Mouse (Mus musculus) G1E (cell line): ENCODE data around the gene C2cd4b. TPM values are rescaled to one million over a fixed set of nuclear protein-coding genes. Genes with fewer than 3 reads are reported as not detected.

Source experiments
- ATAC-seq: 2 replicates; pipeline ENCODE4 v1.8.0; 2016; ENCODE audit warnings: mild to moderate bottlenecking; ENCODE audit not compliant: insufficient number of reproducible peaks, poor library complexity, low FRiP score, severe bottlenecking; ENCODE audit errors: extremely low read depth
- DNase-seq: peaks from one replicate; pipeline ENCODE4 v3.0.0; 2012; ENCODE audit warnings: low spot score
- H3K27me3 ChIP-seq: 2 replicates; pipeline ENCODE4 v1.6.1; 2012; ENCODE audit warnings: mild to moderate bottlenecking, low read length, inconsistent platforms; ENCODE audit not compliant: insufficient read depth
- H3K36me3 ChIP-seq: replicated peaks from 2 replicates; pipeline ENCODE3; 2012; ENCODE audit warnings: mild to moderate bottlenecking, inconsistent platforms
- H3K4me1 ChIP-seq: 2 replicates; pipeline ENCODE4 v1.6.1; 2012; ENCODE audit warnings: low read depth, low read length, inconsistent platforms, mixed read lengths; ENCODE audit not compliant: insufficient read depth
- H3K4me3 ChIP-seq: 2 replicates; pipeline ENCODE4 v1.5.1; 2012; ENCODE audit warnings: low read depth, mild to moderate bottlenecking, inconsistent platforms, low read length, moderate library complexity, mixed read lengths
- H3K9me3 ChIP-seq: replicated peaks from 2 replicates; pipeline ENCODE4 v1.6.1; 2012; ENCODE audit warnings: inconsistent platforms
- CTCF ChIP-seq: IDR thresholded peaks from 2 replicates; pipeline ENCODE4 v1.5.1; 2012; ENCODE audit warnings: low read depth, low read length, inconsistent platforms, mixed read lengths
- GATA1 ChIP-seq: IDR thresholded peaks from 2 replicates; pipeline ENCODE4 v1.6.1; 2012; ENCODE audit warnings: borderline replicate concordance, low read length, inconsistent platforms, mixed read lengths
- GATA2 ChIP-seq: IDR thresholded peaks from 2 replicates; pipeline ENCODE4 v1.6.1; 2012; ENCODE audit warnings: low read depth, low read length, inconsistent platforms, borderline replicate concordance
- POLR2AphosphoS5 ChIP-seq: IDR thresholded peaks from 2 replicates; pipeline ENCODE4 v1.6.1; 2012; ENCODE audit warnings: low read depth, low read length, inconsistent platforms; ENCODE audit not compliant: insufficient replicate concordance
- TAL1 ChIP-seq: conservative IDR thresholded peaks from 2 replicates; pipeline ENCODE4 v1.6.1; 2012; ENCODE audit warnings: low read depth, low read length, inconsistent platforms, mixed read lengths
- polyA plus RNA-seq: library from polyadenylated mRNA; stranded (reverse); fragments of >175 nt; gene quantifications from 2 replicates; pipeline ENCODE4 v1.2.3, GENCODE M21; 2012
- total RNA-seq, 2 experiments: library from RNA; stranded (forward) in 1 of 2; stranded (reverse) in 1 of 2; fragments of 200-1000 nt in 1 of 2; fragments of >200 nt in 1 of 2; fragmentation: Nextera tagmentation in 1 of 2; gene quantifications; 2 replicates each; pipeline ENCODE4 v1.2.3; 2014 to 2017

The C2cd4b gene
- total and polyA plus RNA-seq, 3 experiments, result not detected

GRCm38 (mm10) chr9:67766948-67767347 is 7.7 kb downstream of the C2cd4b start:
- Histone ChIP-seq H3K27me3 (0 out of 2 replicates have a peak, but pooled peaks cover 2% of the 10 kb centered on the region), H3K36me3 (no peaks in the 10 kb centered on the region), H3K9me3 (no peaks in the 10 kb centered on the region), H3K4me1 (no peaks in the 10 kb centered on the region), H3K4me3 (no peak overlapping the region)
- DNase-seq (no peak), ATAC-seq (no peak)
- TF ChIP-seq GATA1 (no peak), POLR2AphosphoS5 (no peak), CTCF (no peak), GATA2 (no peak), TAL1 (no peak)

DNA sequence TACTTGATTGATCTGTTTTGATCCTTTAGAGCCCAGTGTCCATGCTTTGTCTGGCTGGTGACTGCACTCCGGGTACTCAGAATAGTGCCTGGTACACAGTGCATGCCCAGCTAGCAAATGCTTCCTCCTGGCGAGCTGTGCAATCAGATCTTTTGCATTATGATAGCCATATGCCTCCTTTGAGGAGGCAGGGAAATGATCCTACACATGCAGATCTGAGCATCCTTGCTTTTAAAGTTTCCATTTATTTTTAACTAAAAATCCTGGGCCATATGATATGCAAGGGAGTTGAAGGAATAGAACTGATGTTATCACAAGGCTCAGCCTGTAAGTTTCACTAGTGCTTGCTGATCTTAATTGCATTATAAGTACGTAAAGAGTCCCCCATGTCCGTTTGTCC is 9.6 kb downstream of the C2cd4b start:
- ATAC-seq (no peak), DNase-seq (no peak)
- Histone ChIP-seq H3K4me1 (no peaks in the 10 kb centered on the region), H3K9me3 (no peaks in the 10 kb centered on the region), H3K36me3 (no peaks in the 10 kb centered on the region), H3K27me3 (0 out of 2 replicates have a peak, but pooled peaks cover 2% of the 10 kb centered on the region), H3K4me3 (no peak overlapping the region)
- TF ChIP-seq TAL1 (no peak), POLR2AphosphoS5 (no peak), GATA2 (no peak), GATA1 (no peak), CTCF (no peak)

- no peak for DNase-seq
- no peak for ATAC-seq
- H3K27me3 ChIP-seq, result peaks cover 2% of the 10 kb centered on the region; the same call in 1 of the 2 replicates
- no peaks in the 10 kb centered on the region for H3K9me3 ChIP-seq
- H3K36me3 ChIP-seq, result no peaks in the 10 kb centered on the region
- H3K4me1 ChIP-seq, result no peaks in the 10 kb centered on the region
- no peak for TF ChIP-seq GATA1
- no peak for TF ChIP-seq TAL1
- no peak for TF ChIP-seq GATA2
- TF ChIP-seq CTCF, result no peak
- no peak for TF ChIP-seq POLR2AphosphoS5
- H3K4me3 ChIP-seq, result no peak overlapping the region
Measured at GRCm38 (mm10) chr9:67769401-67769800, 10.2 kb downstream of the C2cd4b start.

DNA sequence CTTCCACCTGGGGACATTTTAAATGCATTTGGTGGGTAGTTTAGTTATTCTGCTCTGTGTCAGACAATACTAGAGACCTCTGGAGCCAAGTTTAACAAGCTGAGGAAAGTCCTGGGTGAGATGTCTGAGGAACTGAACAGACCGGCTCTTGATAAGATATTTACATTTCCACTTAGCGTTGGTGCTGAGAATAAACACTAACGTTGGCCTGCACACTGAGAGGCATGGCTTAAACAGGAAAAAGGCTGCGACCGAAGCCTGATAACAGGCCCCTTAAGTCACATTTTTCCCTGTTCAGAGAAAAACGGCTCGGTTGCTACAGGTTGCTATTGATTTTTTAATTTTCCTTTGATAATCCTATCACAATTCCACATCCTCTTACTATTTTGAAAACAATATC is 12.1 kb downstream of the C2cd4b start:
- no peak for TF ChIP-seq CTCF
- TF ChIP-seq POLR2AphosphoS5, result no peak
- no peak for TF ChIP-seq TAL1
- no peak for TF ChIP-seq GATA1
- no peak for TF ChIP-seq GATA2
- no peak overlapping the region for H3K4me3 ChIP-seq
- DNase-seq (no peak), ATAC-seq (no peak)
- H3K36me3 ChIP-seq, result no peaks in the 10 kb centered on the region
- no peaks in the 10 kb centered on the region for H3K4me1 ChIP-seq
- H3K9me3 ChIP-seq, result no peaks in the 10 kb centered on the region
- no peaks in the 10 kb centered on the region; the same call in 1 of the 2 replicates for H3K27me3 ChIP-seq

DNA sequence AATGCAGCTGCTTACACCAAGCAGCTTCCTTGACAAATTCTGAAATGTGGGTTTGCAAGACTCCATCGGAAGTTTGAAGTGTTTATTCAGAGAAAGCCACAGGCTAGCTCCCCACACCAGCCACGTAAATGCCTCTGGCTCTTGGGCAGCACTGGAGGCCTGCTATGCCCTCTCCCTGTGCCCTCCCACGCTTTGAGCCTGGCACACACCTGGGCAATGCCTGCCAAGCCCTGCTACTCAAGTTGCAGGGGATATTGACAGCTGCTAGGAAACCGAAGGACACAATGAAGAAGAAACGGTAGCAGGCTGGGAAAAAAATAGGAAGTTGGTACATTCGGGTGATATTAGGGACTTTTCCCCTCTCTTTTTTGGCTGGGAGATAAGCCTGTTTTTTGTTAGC is 15.0 kb downstream of the C2cd4b start:
- no peaks in the 10 kb centered on the region; the same call in 1 of the 2 replicates for H3K4me1 ChIP-seq
- ATAC-seq (no peak), DNase-seq (no peak)
- no peak overlapping the region for H3K4me3 ChIP-seq
- H3K36me3 ChIP-seq, result no peaks in the 10 kb centered on the region
- no peaks in the 10 kb centered on the region for H3K9me3 ChIP-seq
- H3K27me3 ChIP-seq, result peaks cover 5% of the 10 kb centered on the region; the same call in 1 of the 2 replicates
- TF ChIP-seq TAL1 (no peak), CTCF (no peak), GATA2 (no peak), GATA1 (no peak), POLR2AphosphoS5 (no peak)

DNA sequence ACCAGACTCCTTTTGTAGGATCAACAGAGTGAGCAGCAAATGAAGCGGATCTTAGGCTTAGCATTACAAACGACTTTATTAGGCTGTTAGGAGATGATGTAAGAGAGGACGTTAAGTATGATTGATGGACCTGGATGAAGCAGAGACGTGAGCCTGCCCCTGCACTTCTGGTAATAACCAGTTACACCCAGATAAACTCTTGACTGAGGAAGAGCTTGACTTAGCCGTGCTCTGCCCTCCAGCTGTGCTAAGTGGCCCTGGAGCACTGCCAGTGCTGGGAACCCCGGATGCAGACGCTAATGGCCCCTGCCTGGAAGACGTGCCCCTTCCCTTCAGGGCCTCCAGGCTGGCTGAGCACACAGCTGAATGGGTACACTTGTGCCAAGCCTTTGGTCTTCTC is 19.3 kb downstream of the C2cd4b start:
- no peak for ATAC-seq
- H3K27me3 ChIP-seq, result peaks cover 5% of the 10 kb centered on the region; the same call in 1 of the 2 replicates
- DNase-seq, result no peak
- H3K9me3 ChIP-seq, result no peaks in the 10 kb centered on the region
- H3K4me3 ChIP-seq, result no peak overlapping the region
- TF ChIP-seq CTCF (no peak), TAL1 (no peak), GATA2 (no peak), GATA1 (no peak), POLR2AphosphoS5 (no peak)
- no peaks in the 10 kb centered on the region for H3K36me3 ChIP-seq
- H3K4me1 ChIP-seq, result no peaks in the 10 kb centered on the region; the same call in 1 of the 2 replicates

DNA sequence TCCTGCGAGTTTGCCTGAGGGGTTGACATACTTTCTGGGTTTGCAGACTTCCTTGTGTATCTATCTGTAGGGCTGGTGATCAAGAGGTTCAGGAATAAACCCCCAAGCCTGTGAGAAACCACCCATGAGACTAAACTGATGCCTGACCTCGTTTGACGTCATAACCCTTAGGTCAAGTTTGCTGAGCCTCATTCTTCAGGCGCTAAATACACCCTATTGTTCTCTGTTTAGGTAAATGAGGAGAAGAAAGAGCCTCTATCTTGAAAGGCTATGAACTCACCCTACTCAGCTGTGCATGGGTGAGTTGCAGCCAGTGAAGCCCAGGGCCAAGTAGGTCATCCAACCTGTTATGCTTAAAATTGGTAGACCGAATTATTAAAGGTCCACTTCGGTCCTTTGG is 23.5 kb downstream of the C2cd4b start:
- no peak for DNase-seq
- no peaks in the 10 kb centered on the region for H3K36me3 ChIP-seq
- no peaks in the 10 kb centered on the region; the same call in 1 of the 2 replicates for H3K4me1 ChIP-seq
- H3K9me3 ChIP-seq, result no peaks in the 10 kb centered on the region
- TF ChIP-seq POLR2AphosphoS5, result no peak
- no peak for TF ChIP-seq TAL1
- TF ChIP-seq GATA2, result no peak
- no peak for TF ChIP-seq CTCF
- no peak for TF ChIP-seq GATA1
- peaks cover 9% of the 10 kb centered on the region; the same call in 1 of the 2 replicates for H3K27me3 ChIP-seq
- no peak overlapping the region for H3K4me3 ChIP-seq
- no peak for ATAC-seq
